Mouse (Mus musculus): ENCODE results near the gene Asb5. TPM values are rescaled to one million over a fixed set of nuclear protein-coding genes. Genes with fewer than 3 reads are reported as not detected.
A peak's percentile ranks its signal among the peaks of the same experiment; 100 is the strongest.

Asb5 gene
- polyA plus RNA-seq, 1 experiment from 2014 or later: 9.4 TPM

- 96% methylated on average over 2 of the region's 2 CpGs for WGBS
- ATAC-seq (ENCODE audit: low read depth): no peak
Measured at GRCm38 (mm10) chr8:54525606-54526005, 3.8 kb upstream of the Asb5 start.

GRCm38 (mm10) chr8:54526700-54527099, 2.7 kb upstream of the Asb5 start:
- Histone ChIP-seq H3K9ac (replicated peaks; ENCODE audit: low read depth, low read length) (no peak overlapping the region), H3K27ac (ENCODE audit: low read depth, low read length) (no peak overlapping the region), H3K9me3 (ENCODE audit: control insufficient read depth, low read length) (no peaks in the 10 kb centered on the region), H3K4me1 (ENCODE audit: control insufficient read depth, insufficient read depth, low read length) (peaks cover 13% of the 10 kb centered on the region; the same call in 1 of the 2 replicates), H3K27me3 (ENCODE audit: control insufficient read depth, insufficient read depth, low read length) (no peaks in the 10 kb centered on the region), H3K4me2 (ENCODE audit: low read depth, low read length) (no peak overlapping the region), H3K36me3 (ENCODE audit: control insufficient read depth, insufficient read depth, low read length) (peaks cover 9% of the 10 kb centered on the region), H3K4me3 (ENCODE audit: low read depth, low read length) (no peak overlapping the region)
- 98% methylated on average over 6 of the region's 6 CpGs for WGBS
- ATAC-seq (ENCODE audit: low read depth): no peak

More at GRCm38 (mm10) chr8:54525606-54526005, 3.8 kb upstream of the Asb5 start:
- Histone ChIP-seq H3K4me2 (ENCODE audit: low read depth, low read length) (no peak overlapping the region), H3K27ac (ENCODE audit: low read depth, low read length) (no peak overlapping the region), H3K9me3 (ENCODE audit: control insufficient read depth, low read length) (no peaks in the 10 kb centered on the region), H3K36me3 (ENCODE audit: control insufficient read depth, insufficient read depth, low read length) (peaks cover 12% of the 10 kb centered on the region), H3K9ac (replicated peaks; ENCODE audit: low read depth, low read length) (no peak overlapping the region), H3K4me1 (ENCODE audit: control insufficient read depth, insufficient read depth, low read length) (peaks cover 13% of the 10 kb centered on the region; the same call in 1 of the 2 replicates), H3K4me3 (ENCODE audit: low read depth, low read length) (no peak overlapping the region), H3K27me3 (ENCODE audit: control insufficient read depth, insufficient read depth, low read length) (no peaks in the 10 kb centered on the region)

GRCm38 (mm10) chr8:54528571-54528970, 809 bp upstream of the Asb5 start:
- H3K36me3 ChIP-seq (ENCODE audit: control insufficient read depth, insufficient read depth, low read length): no peaks in the 10 kb centered on the region
- peak overlapping the region; percentile 91 for H3K4me3 ChIP-seq (ENCODE audit: low read depth, low read length)
- ATAC-seq (ENCODE audit: low read depth): no peak
- H3K4me1 ChIP-seq (ENCODE audit: control insufficient read depth, insufficient read depth, low read length): peaks cover 13% of the 10 kb centered on the region; the same call in 1 of the 2 replicates
- H3K4me2 ChIP-seq (ENCODE audit: low read depth, low read length): peak overlapping the region; percentile 48
- H3K27me3 ChIP-seq (ENCODE audit: control insufficient read depth, insufficient read depth, low read length): no peaks in the 10 kb centered on the region
- no peak overlapping the region for H3K9ac ChIP-seq (replicated peaks; ENCODE audit: low read depth, low read length)
- no peak overlapping the region for H3K27ac ChIP-seq (ENCODE audit: low read depth, low read length)
- WGBS: 71% methylated on average over 7 of the region's 7 CpGs
- H3K9me3 ChIP-seq (ENCODE audit: control insufficient read depth, low read length): no peaks in the 10 kb centered on the region

- 66% methylated on average over 5 of the region's 5 CpGs for WGBS
- Histone ChIP-seq H3K27me3 (ENCODE audit: control insufficient read depth, insufficient read depth, low read length) (no peaks in the 10 kb centered on the region), H3K27ac (ENCODE audit: low read depth, low read length) (no peak overlapping the region), H3K9me3 (ENCODE audit: control insufficient read depth, low read length) (no peaks in the 10 kb centered on the region), H3K4me3 (ENCODE audit: low read depth, low read length) (no peak overlapping the region), H3K36me3 (ENCODE audit: control insufficient read depth, insufficient read depth, low read length) (no peaks in the 10 kb centered on the region), H3K4me2 (ENCODE audit: low read depth, low read length) (no peak overlapping the region), H3K4me1 (ENCODE audit: control insufficient read depth, insufficient read depth, low read length) (no peaks in the 10 kb centered on the region), H3K9ac (replicated peaks; ENCODE audit: low read depth, low read length) (no peak overlapping the region)
- ATAC-seq (ENCODE audit: low read depth): no peak
Measured at GRCm38 (mm10) chr8:54535172-54535571, 5.8 kb downstream of the Asb5 start.

GRCm38 (mm10) chr8:54537285-54537684, 7.9 kb downstream of the Asb5 start:
- Histone ChIP-seq H3K4me2 (ENCODE audit: low read depth, low read length) (no peak overlapping the region), H3K4me1 (ENCODE audit: control insufficient read depth, insufficient read depth, low read length) (no peaks in the 10 kb centered on the region), H3K36me3 (ENCODE audit: control insufficient read depth, insufficient read depth, low read length) (no peaks in the 10 kb centered on the region), H3K27me3 (ENCODE audit: control insufficient read depth, insufficient read depth, low read length) (no peaks in the 10 kb centered on the region), H3K9ac (replicated peaks; ENCODE audit: low read depth, low read length) (no peak overlapping the region), H3K4me3 (ENCODE audit: low read depth, low read length) (no peak overlapping the region), H3K27ac (ENCODE audit: low read depth, low read length) (no peak overlapping the region), H3K9me3 (ENCODE audit: control insufficient read depth, low read length) (no peaks in the 10 kb centered on the region)
- ATAC-seq (ENCODE audit: low read depth): no peak; the same call in 1 of the 2 replicates
- 92% methylated on average over 3 of the region's 3 CpGs for WGBS

- no peaks in the 10 kb centered on the region for H3K27me3 ChIP-seq (ENCODE audit: control insufficient read depth, insufficient read depth, low read length)
- H3K9ac ChIP-seq (replicated peaks; ENCODE audit: low read depth, low read length): no peak overlapping the region
- no peaks in the 10 kb centered on the region for H3K9me3 ChIP-seq (ENCODE audit: control insufficient read depth, low read length)
- H3K36me3 ChIP-seq (ENCODE audit: control insufficient read depth, insufficient read depth, low read length): no peaks in the 10 kb centered on the region
- no peak overlapping the region for H3K4me3 ChIP-seq (ENCODE audit: low read depth, low read length)
- 75% methylated on average over 1 of the region's 1 CpGs for WGBS
- no peak for ATAC-seq (ENCODE audit: low read depth)
- no peak overlapping the region for H3K4me2 ChIP-seq (ENCODE audit: low read depth, low read length)
- H3K27ac ChIP-seq (ENCODE audit: low read depth, low read length): no peak overlapping the region
- no peaks in the 10 kb centered on the region for H3K4me1 ChIP-seq (ENCODE audit: control insufficient read depth, insufficient read depth, low read length)
Measured at GRCm38 (mm10) chr8:54541331-54541730, 12.0 kb downstream of the Asb5 start.

GRCm38 (mm10) chr8:54548383-54548782, 19.0 kb downstream of the Asb5 start:
- WGBS: 86% methylated on average over 6 of the region's 6 CpGs
- no peaks in the 10 kb centered on the region for H3K9me3 ChIP-seq (ENCODE audit: control insufficient read depth, low read length)
- ATAC-seq (ENCODE audit: low read depth): no peak

GRCm38 (mm10) chr8:54550026-54550574, 20.7 kb downstream of the Asb5 start:
- WGBS: 93% methylated on average over 12 of the region's 12 CpGs
- no peak overlapping the region for H3K27ac ChIP-seq (ENCODE audit: low read depth, low read length)
- H3K4me3 ChIP-seq (ENCODE audit: low read depth, low read length): no peak overlapping the region
- no peak overlapping the region for H3K9ac ChIP-seq (replicated peaks; ENCODE audit: low read depth, low read length)
- H3K27me3 ChIP-seq (ENCODE audit: control insufficient read depth, insufficient read depth, low read length): no peaks in the 10 kb centered on the region
- no peak overlapping the region for H3K4me2 ChIP-seq (ENCODE audit: low read depth, low read length)
- H3K36me3 ChIP-seq (ENCODE audit: control insufficient read depth, insufficient read depth, low read length): no peaks in the 10 kb centered on the region
- no peaks in the 10 kb centered on the region for H3K4me1 ChIP-seq (ENCODE audit: control insufficient read depth, insufficient read depth, low read length)
- no peaks in the 10 kb centered on the region for H3K9me3 ChIP-seq (ENCODE audit: control insufficient read depth, low read length)
- no peak for ATAC-seq (ENCODE audit: low read depth)

More at GRCm38 (mm10) chr8:54548383-54548782, 19.0 kb downstream of the Asb5 start:
- H3K36me3 ChIP-seq (ENCODE audit: control insufficient read depth, insufficient read depth, low read length): no peaks in the 10 kb centered on the region
- no peaks in the 10 kb centered on the region for H3K4me1 ChIP-seq (ENCODE audit: control insufficient read depth, insufficient read depth, low read length)
- H3K27me3 ChIP-seq (ENCODE audit: control insufficient read depth, insufficient read depth, low read length): no peaks in the 10 kb centered on the region
- H3K9ac ChIP-seq (replicated peaks; ENCODE audit: low read depth, low read length): no peak overlapping the region
- no peak overlapping the region for H3K4me3 ChIP-seq (ENCODE audit: low read depth, low read length)
- H3K27ac ChIP-seq (ENCODE audit: low read depth, low read length): no peak overlapping the region
- H3K4me2 ChIP-seq (ENCODE audit: low read depth, low read length): no peak overlapping the region

- Histone ChIP-seq H3K4me3 (ENCODE audit: low read depth, low read length) (no peak overlapping the region), H3K27ac (ENCODE audit: low read depth, low read length) (no peak overlapping the region), H3K36me3 (ENCODE audit: control insufficient read depth, insufficient read depth, low read length) (no peaks in the 10 kb centered on the region), H3K27me3 (ENCODE audit: control insufficient read depth, insufficient read depth, low read length) (no peaks in the 10 kb centered on the region), H3K9me3 (ENCODE audit: control insufficient read depth, low read length) (no peaks in the 10 kb centered on the region), H3K4me2 (ENCODE audit: low read depth, low read length) (no peak overlapping the region), H3K9ac (replicated peaks; ENCODE audit: low read depth, low read length) (no peak overlapping the region), H3K4me1 (ENCODE audit: control insufficient read depth, insufficient read depth, low read length) (no peaks in the 10 kb centered on the region)
- WGBS: 87% methylated on average over 2 of the region's 2 CpGs
- ATAC-seq (ENCODE audit: low read depth): no peak
Measured at GRCm38 (mm10) chr8:54554921-54555320, 25.5 kb downstream of the Asb5 start.

All from neural tube, embryonic 14.5 days (tissue).